Mouse (Mus musculus) Patski (cell line): Measurements from ENCODE around the gene Sh2d2a. TPM values are rescaled to one million over a fixed set of nuclear protein-coding genes. Genes with fewer than 3 reads are reported as not detected.

Experiments used
- ATAC-seq: fragments of 100-300 bp; one replicate; pipeline ENCODE4 v1.8.0; 2021
- CTCF ChIA-PET: fragments of 350-600 bp; sonication (Branson Sonifier 250); formaldehyde crosslinking; loops from one replicate; lab custom pipeline; 2022; ENCODE audit warnings: inconsistent platforms; lab: Charles Lee
- POLR2A ChIA-PET: fragments of 350-600 bp; sonication (Branson Sonifier 250); formaldehyde crosslinking; loops from one replicate; lab custom pipeline; 2022; ENCODE audit warnings: antibody characterized with exemption, inconsistent platforms; lab: Charles Lee
- DNase-seq: peaks from one replicate; pipeline ENCODE4 v3.0.0-alpha.2; 2011; ENCODE audit warnings: low read depth, low spot score
- H3K27me3 ChIP-seq: fragments of 371-371 bp; one replicate; pipeline ENCODE4 v1.5.1; 2021
- CTCF ChIP-seq: fragments of 100-300 bp; IDR thresholded peaks from one replicate; pipeline ENCODE4 v1.5.1; 2021
- in situ Hi-C: fragments of 300-500 bp; cut with MboI; formaldehyde crosslinking; loops from 3 replicates; pipeline ENCODE4 v1.11.1; 2018; ENCODE audit warnings: low pct_unique_long_range_greater_than_20kb, mixed read lengths
- polyA plus RNA-seq: library from polyadenylated mRNA; unstranded; gene quantifications from one replicate; pipeline ENCODE4 v1.2.3, GENCODE M21; 2021

Gene Sh2d2a
- polyA plus RNA-seq, 1 experiment from 2014 or later, result not detected

DNA sequence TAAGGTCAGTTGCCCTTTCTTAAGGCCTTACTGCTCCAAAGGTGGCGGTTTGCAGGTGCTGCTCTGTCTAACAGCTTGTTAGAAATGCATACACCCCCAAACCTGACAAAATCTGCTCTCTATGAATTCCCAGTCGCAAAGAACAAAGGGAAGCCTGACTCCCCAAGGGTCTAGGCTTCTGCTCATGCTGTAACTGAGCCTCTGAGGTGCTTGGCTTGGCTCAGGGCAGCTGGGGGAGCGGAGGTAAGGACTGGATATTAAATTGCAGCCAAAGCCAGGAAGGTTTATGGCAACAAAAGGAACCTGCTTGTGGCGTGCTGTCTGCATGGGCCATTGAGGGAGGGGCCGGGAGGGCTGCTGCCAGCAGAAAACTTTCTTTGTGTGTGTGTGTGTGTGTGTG lies 57.3 kb downstream of the Sh2d2a start:
- in situ Hi-C loops, result no loop called here
- no peaks in the 10 kb centered on the region for H3K27me3 ChIP-seq
- ChIA-PET CTCF (no interaction called here), POLR2A (no interaction called here)
- ATAC-seq (no peak), DNase-seq (no peak)
- no peak for TF ChIP-seq CTCF

Other genes starting within 250 kb of the Sh2d2a start
- 41.9 TPM for gene Arhgef11, start 229.2 kb upstream of the Sh2d2a start, polyA plus RNA-seq
- 0.12 TPM for gene Lrrc71, start 98.1 kb upstream of the Sh2d2a start, polyA plus RNA-seq
- gene Ntrk1, start 51.6 kb upstream of the Sh2d2a start, polyA plus RNA-seq, result not detected
- 0.06 TPM for gene Insrr, start 49.8 kb upstream of the Sh2d2a start, polyA plus RNA-seq
- gene Pear1, start 22.4 kb upstream of the Sh2d2a start, polyA plus RNA-seq, result 2.8 TPM
- gene Prcc, start 38.9 kb downstream of the Sh2d2a start, polyA plus RNA-seq, result 72.2 TPM
- 503 TPM for gene Hdgf, start 59.6 kb downstream of the Sh2d2a start, polyA plus RNA-seq
- gene Mrpl24, start 72.8 kb downstream of the Sh2d2a start, polyA plus RNA-seq, result 166 TPM
- 38.5 TPM for gene Isg20l2, start 83.6 kb downstream of the Sh2d2a start, polyA plus RNA-seq
- 24.6 TPM for gene Rrnad1, start 84.0 kb downstream of the Sh2d2a start, polyA plus RNA-seq
- gene Crabp2, start 101.9 kb downstream of the Sh2d2a start, polyA plus RNA-seq, result 0.59 TPM
- gene Nes, start 124.3 kb downstream of the Sh2d2a start, polyA plus RNA-seq, result 45.0 TPM
- 0.28 TPM for gene Bcan, start 153.5 kb downstream of the Sh2d2a start, polyA plus RNA-seq
- 0.32 TPM for gene Hapln2, start 180.8 kb downstream of the Sh2d2a start, polyA plus RNA-seq
- 32.8 TPM for gene Gpatch4, start 196.4 kb downstream of the Sh2d2a start, polyA plus RNA-seq
- 198 TPM for gene Naxe, start 211.7 kb downstream of the Sh2d2a start, polyA plus RNA-seq
- gene Ttc24, start 231.5 kb downstream of the Sh2d2a start, polyA plus RNA-seq, result not detected
- gene Iqgap3, start 235.2 kb downstream of the Sh2d2a start, polyA plus RNA-seq, result 55.8 TPM